Mouse (Mus musculus) left cerebral cortex, adult 2 months (tissue): ENCODE results near the gene Hps6. TPM values are rescaled to one million over a fixed set of nuclear protein-coding genes. Genes with fewer than 3 reads are reported as not detected.

ENCODE experiments used
- DNase-seq, 2 experiments: peaks; one replicate each; pipeline ENCODE4 v3.0.0; 2021 to 2022; ENCODE audit warnings: low spot score in 2 of 2, mixed read lengths in 1 of 2; ENCODE audit errors: extremely low spot score in 1 of 2
- H3K27ac ChIP-seq: fragments of 200-600 bp; 2 replicates; pipeline ENCODE4 v1.8.1; 2022
- H3K4me3 ChIP-seq: fragments of 200-600 bp; 2 replicates; pipeline ENCODE4 v1.8.1; 2022
- CTCF ChIP-seq: fragments of 200-600 bp; IDR thresholded peaks from 2 replicates; pipeline ENCODE4 v1.8.1; 2022; ENCODE audit warnings: antibody characterized with exemption, mild to moderate bottlenecking, moderate library complexity
- intact Hi-C: fragments of 180-260 bp; cut with DNase I; formaldehyde crosslinking; loops from one replicate; pipeline ENCODE4 v1.15.1; 2025
- total RNA-seq, 2 experiments: library from RNA; stranded (reverse); gene quantifications; 2 replicates each; pipeline ENCODE4 v1.2.3; 2021

The Hps6 gene
- total RNA-seq, 2 experiments from 2014 or later = 6.0 to 7.4 TPM

GRCm38 (mm10) chr19:46050462-46050861, 47.2 kb downstream of the Hps6 start:
- Histone ChIP-seq H3K4me3 (no peak overlapping the region), H3K27ac (no peak overlapping the region)
- no peak for DNase-seq
- intact Hi-C loops = no loop called here
- TF ChIP-seq CTCF = no peak

Other genes starting within 250 kb of the Hps6 start
- gene Mgea5, start 219.7 kb upstream of the Hps6 start, total RNA-seq = 100 to 1,000 TPM; 164 to 176 TPM
- gene Kcnip2, start 187.4 kb upstream of the Hps6 start, total RNA-seq = 100 to 1,000 TPM; 142 to 170 TPM
- 10 to 100 TPM; 19.4 to 20.9 TPM for gene Armh3, start 5.0 kb upstream of the Hps6 start, total RNA-seq
- gene Pprc1, start 41.4 kb downstream of the Hps6 start, total RNA-seq = 10 to 100 TPM; 29.0 to 31.8 TPM
- 100 to 1,000 TPM; 111 to 117 TPM for gene Ldb1, start 41.7 kb downstream of the Hps6 start, total RNA-seq
- gene Nolc1, start 72.4 kb downstream of the Hps6 start, total RNA-seq = 10 to 100 TPM; 45.0 to 51.0 TPM
- not detected for gene Elovl3, start 128.4 kb downstream of the Hps6 start, total RNA-seq
- not detected for gene Pitx3, start 144.8 kb downstream of the Hps6 start, total RNA-seq
- gene Gbf1, start 149.0 kb downstream of the Hps6 start, total RNA-seq = 10 to 100 TPM; 90.1 to 95.4 TPM